Mouse (Mus musculus): Measurements from ENCODE around the gene Gpr160.

Gene Gpr160

GRCm38 (mm10) chr3:30904658-30905057 lies 48.9 kb downstream of the Gpr160 start:
- DNase-seq = no peak

GRCm38 (mm10) chr3:30917160-30917559 lies 61.4 kb downstream of the Gpr160 start:
- no peak for DNase-seq

GRCm38 (mm10) chr3:30927664-30928063 lies 71.9 kb downstream of the Gpr160 start:
- no peak for DNase-seq

DNA sequence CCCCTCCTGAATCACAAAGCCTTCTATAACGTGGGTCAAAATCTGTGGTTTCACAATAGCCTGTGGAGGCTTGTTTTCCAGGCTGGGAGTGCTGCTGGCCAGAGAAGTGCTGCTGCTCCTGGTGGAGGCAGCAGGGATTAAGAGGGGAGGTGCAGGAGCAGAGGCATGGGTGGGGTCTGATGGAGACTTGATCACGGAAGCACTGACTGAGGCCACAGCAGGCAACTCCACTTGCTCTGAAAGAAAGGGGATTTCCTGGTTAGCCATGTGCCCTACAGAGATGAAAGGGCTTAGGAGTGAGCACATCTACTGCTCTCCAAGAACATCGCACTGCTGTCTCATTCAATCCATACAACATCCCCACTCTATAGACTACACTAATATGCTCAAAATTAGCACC lies 74.1 kb downstream of the Gpr160 start:
- no peak for DNase-seq

DNA sequence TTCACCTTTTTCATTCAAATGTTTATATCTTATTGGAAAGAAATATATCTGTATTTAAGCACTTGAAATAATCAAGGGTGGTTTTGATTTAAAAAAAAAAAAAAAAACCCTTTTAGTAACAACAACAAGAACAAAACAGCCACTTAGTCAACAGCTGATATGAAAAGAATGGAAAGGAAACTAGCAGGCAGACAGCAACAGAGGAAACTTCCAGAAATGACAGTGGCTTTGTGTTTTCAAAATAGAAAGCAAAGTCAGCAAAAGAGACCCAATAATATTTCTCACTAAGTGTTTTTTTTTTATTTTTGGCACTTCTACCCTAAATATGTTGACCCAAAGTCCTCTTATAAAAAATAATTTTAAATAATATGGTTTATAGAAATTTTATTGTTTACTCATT lies 78.6 kb downstream of the Gpr160 start:
- no peak for DNase-seq
